Mouse (Mus musculus) kidney, adult 8-10 months (tissue): ENCODE results near the gene Slc16a1.
A peak's percentile ranks its signal among the peaks of the same experiment; 100 is the strongest.

Experiments used
- DNase-seq, 2 experiments: peaks; one replicate each; pipeline ENCODE4 v3.0.0; 2022

Gene Slc16a1

GRCm38 (mm10) chr3:104638403-104638779, at the start of gene Slc16a1:
Gene Slc16a1, plus strand, starts transcription at chr3:104638668.
- DNase-seq, result peak; percentile 68 to 78

GRCm38 (mm10) chr3:104596451-104597134, 41.9 kb upstream of the Slc16a1 start:
- no peak for DNase-seq

GRCm38 (mm10) chr3:104597135-104597764, 41.2 kb upstream of the Slc16a1 start:
- peak; percentile 67 for DNase-seq

GRCm38 (mm10) chr3:104599296-104600150, 38.9 kb upstream of the Slc16a1 start:
- DNase-seq, result peak; percentile 73 to 83

- DNase-seq, result no peak
These were observed 37.8 kb upstream of the Slc16a1 start for GRCm38 (mm10) chr3:104600691-104601090.

GRCm38 (mm10) chr3:104601680-104602079, 36.8 kb upstream of the Slc16a1 start:
- DNase-seq, result no peak

GRCm38 (mm10) chr3:104609690-104610380, 28.6 kb upstream of the Slc16a1 start:
- no peak for DNase-seq

GRCm38 (mm10) chr3:104610453-104611230, 27.8 kb upstream of the Slc16a1 start:
- DNase-seq, result no peak

GRCm38 (mm10) chr3:104611951-104612350, 26.5 kb upstream of the Slc16a1 start:
- DNase-seq, result peak; percentile 52 to 79

GRCm38 (mm10) chr3:104613102-104613501, 25.4 kb upstream of the Slc16a1 start:
- peak in 1 of 2 experiments; percentile 40 for DNase-seq

- DNase-seq, result peak; percentile 36 to 42
These were observed 24.4 kb upstream of the Slc16a1 start for GRCm38 (mm10) chr3:104614081-104614480.

- DNase-seq, result no peak
These were observed 23.3 kb upstream of the Slc16a1 start for GRCm38 (mm10) chr3:104615216-104615615.

- no peak for DNase-seq
These were observed 22.3 kb upstream of the Slc16a1 start for GRCm38 (mm10) chr3:104616155-104616554.

- no peak for DNase-seq
These were observed 16.6 kb upstream of the Slc16a1 start for GRCm38 (mm10) chr3:104621841-104622240.

- DNase-seq, result no peak
These were observed 8.7 kb upstream of the Slc16a1 start for GRCm38 (mm10) chr3:104629810-104630209.

GRCm38 (mm10) chr3:104630941-104631340, 7.5 kb upstream of the Slc16a1 start:
- no peak for DNase-seq

- no peak for DNase-seq
These were observed 5.8 kb upstream of the Slc16a1 start for GRCm38 (mm10) chr3:104632560-104633162.

GRCm38 (mm10) chr3:104636491-104636890, 2.0 kb upstream of the Slc16a1 start:
- no peak for DNase-seq

GRCm38 (mm10) chr3:104637427-104638402, 753 bp upstream of the Slc16a1 start:
- DNase-seq, result peak in 1 of 2 experiments; percentile 26
